Mouse (Mus musculus): ENCODE data around the gene Cd3d. TPM values are rescaled to one million over a fixed set of nuclear protein-coding genes. Genes with fewer than 3 reads are reported as not detected.

Gene Cd3d
- total RNA-seq, 2 experiments from 2014 or later = 2.1 to 2.3 TPM

DNA sequence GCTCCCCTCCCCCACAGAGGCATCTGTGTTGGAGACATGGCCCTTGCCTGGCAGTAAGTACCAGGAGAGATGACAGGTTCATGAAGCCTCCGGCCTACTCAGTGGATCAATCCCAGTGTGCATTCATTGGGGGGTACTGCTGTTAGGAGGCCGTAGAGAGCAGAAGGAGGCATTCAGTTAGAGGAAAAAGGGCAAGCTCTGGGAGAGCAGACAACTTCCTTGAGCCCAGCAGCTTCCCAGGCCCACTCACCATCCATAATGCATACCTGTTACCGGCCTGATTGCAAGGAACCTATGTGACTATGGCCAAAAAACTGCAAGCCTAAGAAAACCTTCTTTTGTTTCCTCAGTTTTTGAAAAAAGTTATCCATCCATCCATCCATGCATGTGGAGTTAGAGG lies 52.9 kb downstream of the Cd3d start:
- no peak for ATAC-seq (ENCODE audit: poor library complexity, severe bottlenecking)

Other genes starting within 250 kb of the Cd3d start
- 0.76 and 2.1 TPM in 2 replicates for gene Phldb1, start 246.6 kb upstream of the Cd3d start, total RNA-seq (2015)
- 2.0 and 2.6 TPM in 2 replicates for gene Phldb1, start 246.6 kb upstream of the Cd3d start, total RNA-seq (2017)
- 126 and 151 TPM in 2 replicates for gene Arcn1, start 213.9 kb upstream of the Cd3d start, total RNA-seq (2015)
- gene Arcn1, start 213.9 kb upstream of the Cd3d start, total RNA-seq (2017) = 165 and 172 TPM in 2 replicates
- gene Ift46, start 213.9 kb upstream of the Cd3d start, total RNA-seq (2015) = 38.5 and 53.7 TPM in 2 replicates
- gene Ift46, start 213.9 kb upstream of the Cd3d start, total RNA-seq (2017) = 27.6 and 40.8 TPM in 2 replicates
- gene Tmem25, start 182.5 kb upstream of the Cd3d start, total RNA-seq (2015) = 0.23 and 0.45 TPM in 2 replicates
- 0.16 and 0.51 TPM in 2 replicates for gene Tmem25, start 182.5 kb upstream of the Cd3d start, total RNA-seq (2017)
- gene Ttc36, start 178.7 kb upstream of the Cd3d start, total RNA-seq (2015) = 0.18 and 0.65 TPM in 2 replicates
- gene Ttc36, start 178.7 kb upstream of the Cd3d start, total RNA-seq (2017) = not detected in 2 replicates
- 32.8 and 44.7 TPM in 2 replicates for gene Kmt2a, start 100.5 kb upstream of the Cd3d start, total RNA-seq (2015)
- 5.5 and 15.9 TPM in 2 replicates for gene Kmt2a, start 100.5 kb upstream of the Cd3d start, total RNA-seq (2017)
- gene Atp5l, start 61.0 kb upstream of the Cd3d start, total RNA-seq (2015) = 490 and 523 TPM in 2 replicates
- 117 and 122 TPM in 2 replicates for gene Atp5l, start 61.0 kb upstream of the Cd3d start, total RNA-seq (2017)
- gene Ube4a, start 16.2 kb upstream of the Cd3d start, total RNA-seq (2015) = 43.0 and 53.3 TPM in 2 replicates
- gene Ube4a, start 16.2 kb upstream of the Cd3d start, total RNA-seq (2017) = 30.3 and 33.3 TPM in 2 replicates
- 6.2 and 11.0 TPM in 2 replicates for gene Cd3g, start 1.4 kb upstream of the Cd3d start, total RNA-seq (2015)
- 14.8 and 17.2 TPM in 2 replicates for gene Cd3g, start 1.4 kb upstream of the Cd3d start, total RNA-seq (2017)
- 3.5 and 5.8 TPM in 2 replicates for gene Cd3e, start 27.8 kb downstream of the Cd3d start, total RNA-seq (2015)
- 0.73 and 4.1 TPM in 2 replicates for gene Cd3e, start 27.8 kb downstream of the Cd3d start, total RNA-seq (2017)
- gene Mpzl2, start 58.0 kb downstream of the Cd3d start, total RNA-seq (2015) = not detected in 2 replicates
- gene Mpzl2, start 58.0 kb downstream of the Cd3d start, total RNA-seq (2017) = 0.04 TPM in 1 of 2 replicates, not detected in the other
- gene Mpzl3, start 73.4 kb downstream of the Cd3d start, total RNA-seq (2015) = 2.0 and 2.5 TPM in 2 replicates
- gene Mpzl3, start 73.4 kb downstream of the Cd3d start, total RNA-seq (2017) = 2.9 and 3.8 TPM in 2 replicates
- 11.7 and 13.9 TPM in 2 replicates for gene Jaml, start 97.4 kb downstream of the Cd3d start, total RNA-seq (2015)
- gene Jaml, start 97.4 kb downstream of the Cd3d start, total RNA-seq (2017) = 25.1 and 27.0 TPM in 2 replicates
- gene Scn2b, start 136.0 kb downstream of the Cd3d start, total RNA-seq (2015) = 0.42 and 0.78 TPM in 2 replicates
- 0.95 and 0.98 TPM in 2 replicates for gene Scn2b, start 136.0 kb downstream of the Cd3d start, total RNA-seq (2017)
- not detected in 2 replicates for gene Scn4b, start 156.6 kb downstream of the Cd3d start, total RNA-seq (2015)
- gene Scn4b, start 156.6 kb downstream of the Cd3d start, total RNA-seq (2017) = 0.04 TPM in 1 of 2 replicates, not detected in the other
- not detected in 2 replicates for gene BC049352, start 200.2 kb downstream of the Cd3d start, total RNA-seq (2015)
- not detected in 2 replicates for gene BC049352, start 200.2 kb downstream of the Cd3d start, total RNA-seq (2017)
- gene Tmprss4, start 222.3 kb downstream of the Cd3d start, total RNA-seq (2015) = 0.34 TPM in 1 of 2 replicates, not detected in the other
- gene Tmprss4, start 222.3 kb downstream of the Cd3d start, total RNA-seq (2017) = 0.07 TPM in 1 of 2 replicates, not detected in the other

Data from megakaryocyte, adult 5-6 weeks (primary cell).